Mouse (Mus musculus) forebrain, embryonic 10.5 days (tissue): ENCODE measurements around the gene Snapc4. TPM values are rescaled to one million over a fixed set of nuclear protein-coding genes. Genes with fewer than 3 reads are reported as not detected.

ENCODE experiments used
- DNase-seq: peaks from one replicate; pipeline ENCODE4 v3.0.0-alpha.2; 2017; ENCODE audit warnings: low spot score; ENCODE audit errors: extremely low spot score
- H3K27ac ChIP-seq: fragments of 300-500 bp; sonication (generic); 2 replicates; pipeline ENCODE4 v1.5.1; 2016; ENCODE audit warnings: mild to moderate bottlenecking
- H3K27me3 ChIP-seq: fragments of 300-500 bp; sonication (generic); 2 replicates; pipeline ENCODE4 v1.6.1; 2016; ENCODE audit warnings: mild to moderate bottlenecking; ENCODE audit not compliant: poor library complexity, severe bottlenecking
- H3K36me3 ChIP-seq: fragments of 300-500 bp; sonication (generic); replicated peaks from 2 replicates; pipeline ENCODE4 v1.6.1; 2016; ENCODE audit warnings: mild to moderate bottlenecking, moderate library complexity
- H3K4me1 ChIP-seq: fragments of 300-500 bp; sonication (generic); 2 replicates; pipeline ENCODE4 v1.6.1; 2016
- H3K4me3 ChIP-seq: fragments of 300-500 bp; sonication (generic); 2 replicates; pipeline ENCODE4 v1.5.1; 2016; ENCODE audit warnings: mild to moderate bottlenecking, moderate library complexity
- H3K9me3 ChIP-seq: fragments of 300-500 bp; sonication (generic); 2 replicates; pipeline ENCODE4 v1.6.1; 2016; ENCODE audit warnings: mild to moderate bottlenecking, moderate library complexity
- WGBS: fragments of 180-500 bp; shearing (Covaris S2); methylation state at CpG from one replicate; pipeline ENCODE4 v1.1.7; 2016; 5-methylcytosine and 5-hydroxymethylcytosine counted together
- polyA plus RNA-seq: library from polyadenylated mRNA; unstranded; fragments of >200 nt; fragmentation: Nextera tagmentation; extraction: Ambion mirVana; gene quantifications from 2 replicates; pipeline ENCODE4 v1.2.1, GENCODE M21; 2016

Snapc4 gene
- polyA plus RNA-seq, 1 experiment from 2014 or later = 37.8 TPM

GRCm38 (mm10) chr2:26315072-26315924 lies 65.2 kb downstream of the Snapc4 start, which contains the start of gene Gpsm1:
TSS of gene Gpsm1 (plus strand) at chr2:26315515.
- peak within 1 kb of the TSS; percentile 98 for H3K27ac ChIP-seq
- no peaks in the 10 kb centered on the region for H3K27me3 ChIP-seq
- peaks cover 74% of the 10 kb centered on the region for H3K4me1 ChIP-seq
- under 1% methylated on average over 65 of the region's 66 CpGs for WGBS
- DNase-seq = peak; percentile 89
- H3K9me3 ChIP-seq = no peaks in the 10 kb centered on the region
- peak within 1 kb of the TSS; percentile 91 for H3K4me3 ChIP-seq
- H3K36me3 ChIP-seq = peaks cover 35% of the 10 kb centered on the region

- Histone ChIP-seq H3K36me3 (peaks cover 27% of the 10 kb centered on the region), H3K9me3 (no peaks in the 10 kb centered on the region), H3K4me1 (peaks cover 74% of the 10 kb centered on the region), H3K4me3 (peak overlapping the region; percentile 91), H3K27ac (peak overlapping the region; percentile 98), H3K27me3 (no peaks in the 10 kb centered on the region)
- DNase-seq = no peak
- WGBS = 63% methylated on average over 13 of the region's 13 CpGs
Measured at GRCm38 (mm10) chr2:26314281-26315071, 66.0 kb downstream of the Snapc4 start.

- Histone ChIP-seq H3K4me1 (peaks cover 75% of the 10 kb centered on the region), H3K27ac (peak overlapping the region; percentile 41), H3K9me3 (no peaks in the 10 kb centered on the region), H3K36me3 (peaks cover 16% of the 10 kb centered on the region), H3K4me3 (no peak overlapping the region), H3K27me3 (no peaks in the 10 kb centered on the region)
- 91% methylated on average over 1 of the region's 1 CpGs for WGBS
- no peak for DNase-seq
Measured at GRCm38 (mm10) chr2:26313394-26313793, 67.1 kb downstream of the Snapc4 start.

- Histone ChIP-seq H3K27me3 (no peaks in the 10 kb centered on the region), H3K4me3 (no peak overlapping the region), H3K4me1 (peaks cover 70% of the 10 kb centered on the region), H3K27ac (0 out of 2 replicates have a peak overlapping the region, but pooled peaks have one; percentile 41), H3K9me3 (no peaks in the 10 kb centered on the region), H3K36me3 (peaks cover 10% of the 10 kb centered on the region)
- DNase-seq = no peak
- WGBS = 68% methylated on average over 2 of the region's 2 CpGs
Measured at GRCm38 (mm10) chr2:26312812-26313211, 67.6 kb downstream of the Snapc4 start.

Other genes with a start within 250 kb of the Snapc4 start
- gene Lhx3, start 172.4 kb downstream of the Snapc4 start, polyA plus RNA-seq = 0.22 and 0.29 TPM in 2 replicates
- gene Qsox2, start 143.1 kb downstream of the Snapc4 start, polyA plus RNA-seq = 19.8 and 21.1 TPM in 2 replicates
- 0.05 and 0.07 TPM in 2 replicates for gene Ccdc187, start 86.1 kb downstream of the Snapc4 start, polyA plus RNA-seq
- gene Gpsm1, start 65.1 kb downstream of the Snapc4 start, polyA plus RNA-seq = 77.9 and 78.0 TPM in 2 replicates
- 33.8 and 37.2 TPM in 2 replicates for gene Dnlz, start 28.5 kb downstream of the Snapc4 start, polyA plus RNA-seq
- 1.00 and 1.2 TPM in 2 replicates for gene Card9, start 19.7 kb downstream of the Snapc4 start, polyA plus RNA-seq
- gene Entr1, start 8.7 kb upstream of the Snapc4 start, polyA plus RNA-seq = 127 and 128 TPM in 2 replicates
- gene Pmpca, start 8.7 kb upstream of the Snapc4 start, polyA plus RNA-seq = 151 and 156 TPM in 2 replicates
- gene Inpp5e, start 28.6 kb upstream of the Snapc4 start, polyA plus RNA-seq = 24.6 and 25.5 TPM in 2 replicates
- 27.0 and 29.8 TPM in 2 replicates for gene Sec16a, start 64.6 kb upstream of the Snapc4 start, polyA plus RNA-seq
- gene Notch1, start 136.0 kb upstream of the Snapc4 start, polyA plus RNA-seq = 25.4 and 26.7 TPM in 2 replicates
- gene Egfl7, start 199.4 kb upstream of the Snapc4 start, polyA plus RNA-seq = 89.9 and 96.4 TPM in 2 replicates
- not detected in 2 replicates for gene Gm20532, start 206.0 kb upstream of the Snapc4 start, polyA plus RNA-seq
- gene Agpat2, start 223.8 kb upstream of the Snapc4 start, polyA plus RNA-seq = 10.1 and 10.2 TPM in 2 replicates
- gene Fam69b, start 247.8 kb upstream of the Snapc4 start, polyA plus RNA-seq = 44.1 and 49.4 TPM in 2 replicates